Mouse (Mus musculus): Measurements from ENCODE around the gene Slc34a1.

Gene Slc34a1

DNA sequence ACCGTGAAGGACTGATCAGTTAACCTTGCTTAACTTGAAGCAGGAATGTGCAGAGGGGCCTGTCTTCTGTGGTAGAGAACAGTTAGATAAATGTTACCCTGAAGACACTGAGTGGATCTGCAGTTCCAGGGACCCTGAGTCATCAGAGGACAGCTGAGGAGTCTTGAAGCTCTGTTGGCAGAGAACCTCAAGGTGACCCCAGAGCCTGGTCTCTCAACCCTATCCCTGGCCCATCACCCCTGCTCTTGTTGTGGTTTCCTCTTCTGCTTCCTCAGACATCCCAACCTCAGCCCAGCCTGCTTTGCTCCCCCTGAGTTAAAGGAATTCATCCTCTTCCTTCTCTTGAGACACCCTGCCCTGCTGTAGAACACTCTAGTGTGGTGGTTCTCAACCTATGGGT is at the start of gene Slc34a1:
Gene Slc34a1, plus strand, starts transcription at position 100 of the 400 bp plus-strand sequence.
- no peak for DNase-seq (ENCODE audit: low spot score)

DNA sequence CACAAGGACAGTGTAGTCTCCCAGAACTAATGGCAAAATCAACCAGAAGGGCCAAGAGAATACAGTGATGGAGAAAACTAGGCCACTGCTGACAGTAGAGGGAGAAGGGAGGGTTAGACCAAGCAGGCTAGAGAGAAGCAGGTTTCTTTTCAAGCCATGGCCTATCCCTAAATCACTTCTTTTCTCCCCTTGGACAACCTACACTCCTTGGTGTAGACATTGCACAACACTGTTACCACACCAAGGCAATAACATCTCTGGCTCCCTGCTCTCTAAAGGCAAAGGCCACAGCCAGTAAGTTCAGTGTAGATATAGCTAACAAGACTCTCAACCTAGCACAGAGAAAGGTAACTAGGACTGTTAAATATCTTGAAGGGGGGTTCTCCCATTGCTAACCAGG is 36.8 kb upstream of the Slc34a1 start:
- DNase-seq (ENCODE audit: low spot score), result no peak

DNA sequence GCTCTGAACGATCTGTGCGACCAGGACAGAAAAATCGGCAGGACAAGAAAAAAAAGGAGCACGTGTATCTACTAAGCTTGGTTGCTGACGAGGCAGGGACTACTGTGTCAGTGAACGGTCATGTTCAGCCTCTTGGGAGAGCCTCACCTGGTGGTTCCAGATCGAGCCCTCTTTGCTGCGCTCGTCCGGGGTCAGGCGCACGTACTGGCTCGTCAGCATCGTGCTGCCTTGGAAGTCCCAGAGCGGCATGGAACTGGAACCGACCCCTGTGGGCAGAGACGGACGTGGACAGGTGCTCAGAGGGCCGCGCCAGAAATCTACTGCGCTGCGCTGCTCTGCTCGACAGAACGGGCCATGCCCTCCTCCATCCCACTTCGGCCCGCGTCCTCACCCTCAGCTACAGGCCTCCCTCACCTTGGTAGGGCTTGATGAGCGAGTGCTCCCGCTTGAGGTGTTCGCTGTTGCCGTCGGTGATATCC is 36.0 kb upstream of the Slc34a1 start:
- DNase-seq (ENCODE audit: low spot score), result no peak

DNA sequence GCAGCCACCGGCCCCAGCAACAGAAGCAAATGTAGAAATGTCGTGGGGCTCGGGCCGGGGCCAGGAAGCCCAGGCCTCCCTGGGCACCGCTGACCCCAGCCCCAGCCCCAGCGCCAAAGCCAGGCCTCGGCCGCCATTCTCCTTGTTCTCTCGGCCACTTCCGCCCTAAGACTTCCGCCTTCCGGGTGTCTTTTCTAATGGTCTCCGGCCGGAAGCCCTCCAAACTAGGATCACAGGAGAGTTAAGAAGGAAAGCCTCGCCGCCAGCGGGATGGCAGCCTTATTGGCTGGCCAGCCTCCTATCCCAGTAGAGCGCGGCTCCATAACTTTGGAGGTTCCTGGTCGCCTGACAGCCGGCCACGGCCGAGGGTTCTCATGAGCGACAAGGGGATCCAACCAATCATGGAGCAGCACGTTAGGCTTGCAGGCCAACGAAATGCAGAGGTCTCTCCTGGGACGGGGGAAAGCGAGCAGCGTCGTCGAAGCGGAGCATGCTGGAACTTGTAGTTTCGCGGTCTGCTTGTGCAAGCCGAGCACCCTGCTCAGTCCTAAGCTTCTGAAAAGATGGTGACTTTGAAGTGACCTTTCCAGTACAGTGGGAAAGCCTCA is 35.4 kb upstream of the Slc34a1 start, which contains the start of gene Lman2:
Gene Lman2, minus strand, starts transcription at position 331 of the 608 bp plus-strand sequence.
- DNase-seq (ENCODE audit: low spot score), result peak; percentile 93

DNA sequence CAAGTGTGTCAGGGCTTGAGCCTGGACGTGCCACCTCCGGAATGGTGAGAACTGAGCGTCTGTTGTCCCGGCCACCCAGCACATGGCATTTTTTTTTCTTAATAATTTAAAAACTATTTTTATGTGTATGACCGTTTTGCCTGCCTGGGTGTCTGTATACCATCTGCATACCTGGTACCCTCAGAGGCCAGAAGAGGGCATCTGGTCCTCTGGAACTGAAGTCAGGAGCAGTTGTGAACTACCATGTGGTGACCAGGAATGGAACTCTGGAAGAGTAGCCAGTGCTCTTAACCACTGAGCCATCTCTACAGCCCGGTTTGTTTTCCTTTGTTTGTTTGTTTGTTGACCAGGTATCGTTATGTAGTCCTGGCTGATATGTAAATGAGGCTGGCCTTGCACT is 29.6 kb upstream of the Slc34a1 start:
- DNase-seq (ENCODE audit: low spot score), result no peak

DNA sequence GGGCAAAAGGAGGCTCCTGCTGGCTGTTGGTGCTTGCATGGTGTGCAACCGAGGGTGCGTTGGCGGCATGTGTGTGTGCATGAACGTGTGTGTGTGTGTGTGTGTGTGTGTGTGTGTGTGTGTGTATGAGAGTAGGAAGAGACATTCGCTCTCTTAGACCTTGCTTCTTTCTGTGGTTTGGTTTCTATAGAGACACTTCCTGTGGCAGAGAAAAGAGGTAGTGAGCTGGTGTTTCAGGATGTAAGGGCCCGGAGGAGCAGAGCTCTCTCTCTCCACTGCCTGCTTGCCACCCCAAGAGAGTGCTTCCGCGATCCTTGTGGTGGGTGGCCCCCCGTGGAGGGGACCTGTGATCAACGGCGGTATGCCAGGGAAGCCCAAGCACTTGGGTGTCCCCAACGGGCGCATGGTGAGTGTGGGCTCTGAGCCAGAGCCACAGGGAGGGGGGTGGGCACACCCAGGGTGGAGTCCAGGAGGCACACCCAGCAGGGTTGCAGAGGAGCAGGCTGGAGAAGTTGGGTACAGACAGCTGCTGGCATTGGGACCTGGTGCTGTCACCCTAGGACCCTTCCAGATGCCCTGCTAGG is 28.4 kb upstream of the Slc34a1 start, which contains the start of gene Rgs14:
Gene Rgs14, plus strand, starts transcription at position 202 of the 584 bp plus-strand sequence.
- DNase-seq (ENCODE audit: low spot score), result no peak

DNA sequence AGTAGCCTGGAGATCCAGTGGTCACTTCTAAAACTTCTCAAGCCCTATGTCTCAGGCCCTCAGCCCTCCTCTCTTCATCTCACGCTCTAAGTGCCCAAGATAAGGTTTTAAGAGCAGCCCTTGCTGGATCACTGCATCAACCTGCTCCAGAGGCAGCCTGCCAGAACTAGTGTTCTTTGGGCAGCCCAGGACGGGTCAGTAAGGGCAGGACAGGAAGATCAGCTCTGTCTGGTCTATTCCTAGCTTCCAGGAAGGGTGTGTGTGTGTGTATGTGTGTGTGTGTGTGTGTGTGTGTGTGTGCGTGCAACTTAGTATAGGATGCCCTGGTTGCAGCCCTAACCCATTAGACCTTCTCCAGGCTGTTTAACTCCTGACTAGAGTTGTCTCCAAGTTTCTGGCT is 27.8 kb upstream of the Slc34a1 start:
- DNase-seq (ENCODE audit: low spot score), result no peak

DNA sequence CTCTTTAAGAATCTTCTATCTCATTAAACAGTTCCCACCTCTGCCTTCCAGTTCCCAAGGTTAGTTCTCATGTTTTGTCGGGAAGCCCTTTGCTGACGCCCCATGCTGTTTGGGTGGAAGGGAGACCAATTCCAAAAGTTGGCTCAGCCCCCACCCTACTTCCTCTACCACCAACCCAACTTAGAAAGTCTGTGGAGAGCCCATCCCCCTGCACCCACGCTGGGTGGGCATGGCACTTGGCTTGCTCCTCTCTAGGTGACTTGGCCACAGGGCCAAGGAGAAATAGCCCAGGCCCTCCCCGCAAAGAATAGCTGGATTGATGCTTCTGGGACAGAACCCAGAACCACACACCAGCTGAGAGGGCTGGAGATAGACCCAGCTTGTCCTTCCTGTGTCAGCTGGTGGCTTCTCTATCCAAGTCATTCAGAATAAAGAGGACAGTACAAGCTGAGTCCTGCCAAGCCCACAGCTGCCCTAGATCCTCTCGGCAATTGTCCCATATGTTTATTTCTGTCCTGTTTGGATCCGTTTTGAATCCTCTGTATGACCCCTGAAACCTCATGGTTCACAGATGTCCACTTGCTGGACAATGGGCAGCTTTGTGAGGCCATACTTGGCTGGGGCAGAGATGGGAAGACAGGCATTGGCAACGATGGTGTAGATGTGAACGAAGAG is 26.8 kb upstream of the Slc34a1 start:
- no peak for DNase-seq (ENCODE audit: low spot score)

DNA sequence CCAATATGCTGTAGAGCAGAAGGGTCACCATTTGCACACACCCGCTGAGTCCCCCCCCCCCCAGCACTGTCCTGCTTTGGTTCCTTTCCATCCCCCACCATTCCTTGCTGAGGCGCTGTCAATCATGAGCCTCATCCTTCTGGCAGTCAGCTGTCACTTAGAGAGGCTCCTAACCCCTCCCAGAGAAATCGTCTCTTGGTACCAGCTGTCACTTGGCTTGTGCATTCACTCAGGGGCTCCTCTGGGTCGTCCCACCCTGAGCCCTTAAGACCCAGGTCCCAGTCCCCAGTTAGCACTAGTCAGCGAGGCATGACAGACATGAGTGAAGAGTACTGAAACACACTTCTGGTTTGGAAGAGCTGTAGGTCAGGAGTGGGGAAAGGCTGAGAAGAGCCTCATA is 26.2 kb upstream of the Slc34a1 start:
- no peak for DNase-seq (ENCODE audit: low spot score)

DNA sequence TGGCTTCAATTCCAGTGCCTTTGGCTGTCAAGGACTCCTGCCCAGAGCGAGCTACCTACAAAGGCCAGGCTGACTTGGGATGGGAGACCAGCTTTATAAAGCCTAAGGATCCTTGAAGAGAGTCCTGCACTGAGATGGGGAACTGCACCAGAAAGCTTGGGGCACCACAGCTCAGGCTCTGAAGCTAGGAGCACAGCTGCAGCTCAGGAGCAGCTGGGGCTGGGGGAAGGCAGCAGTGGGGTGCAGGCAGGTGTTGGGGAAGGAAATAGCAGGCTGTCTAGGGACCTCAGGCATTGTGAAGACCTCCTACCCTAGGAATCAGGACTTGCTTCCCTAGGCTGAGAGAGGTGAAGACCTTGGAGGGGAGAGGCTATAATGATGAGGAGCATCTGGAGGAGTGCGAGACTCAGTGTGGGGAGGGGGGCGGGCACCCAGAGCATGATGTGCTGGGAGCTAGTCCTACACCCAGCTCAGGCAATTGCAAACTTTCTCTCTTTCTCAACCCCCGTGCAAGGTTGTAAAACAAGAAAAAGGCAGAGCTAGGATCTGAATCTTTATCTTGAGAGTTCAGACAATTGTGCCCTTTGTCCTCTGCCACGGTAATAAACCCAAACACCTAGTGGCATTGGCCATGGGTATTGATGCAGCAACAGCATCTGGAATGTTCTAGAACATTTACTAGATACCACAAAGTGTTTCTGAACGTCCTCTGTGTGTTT is 23.6 kb upstream of the Slc34a1 start:
- no peak for DNase-seq (ENCODE audit: low spot score)

DNA sequence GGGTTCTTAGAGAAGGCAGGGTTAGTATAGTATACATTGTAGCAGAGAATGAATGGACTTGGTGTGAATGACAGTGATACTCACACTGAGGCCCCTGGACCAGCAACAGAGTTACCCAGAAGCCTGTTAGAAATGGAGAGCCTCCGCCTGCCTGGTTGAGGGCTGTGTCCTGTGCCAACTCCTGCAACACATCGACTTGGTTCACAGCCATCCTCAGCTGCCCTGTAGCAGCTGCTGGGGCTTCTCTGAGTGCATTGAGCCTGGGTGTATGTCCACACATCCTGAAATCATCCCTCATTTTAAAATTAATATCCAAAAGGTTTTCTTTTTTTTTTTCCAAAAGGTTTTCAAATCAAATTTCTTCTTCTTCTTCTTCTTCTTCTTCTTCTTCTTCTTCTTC is 22.1 kb upstream of the Slc34a1 start:
- DNase-seq (ENCODE audit: low spot score), result no peak

DNA sequence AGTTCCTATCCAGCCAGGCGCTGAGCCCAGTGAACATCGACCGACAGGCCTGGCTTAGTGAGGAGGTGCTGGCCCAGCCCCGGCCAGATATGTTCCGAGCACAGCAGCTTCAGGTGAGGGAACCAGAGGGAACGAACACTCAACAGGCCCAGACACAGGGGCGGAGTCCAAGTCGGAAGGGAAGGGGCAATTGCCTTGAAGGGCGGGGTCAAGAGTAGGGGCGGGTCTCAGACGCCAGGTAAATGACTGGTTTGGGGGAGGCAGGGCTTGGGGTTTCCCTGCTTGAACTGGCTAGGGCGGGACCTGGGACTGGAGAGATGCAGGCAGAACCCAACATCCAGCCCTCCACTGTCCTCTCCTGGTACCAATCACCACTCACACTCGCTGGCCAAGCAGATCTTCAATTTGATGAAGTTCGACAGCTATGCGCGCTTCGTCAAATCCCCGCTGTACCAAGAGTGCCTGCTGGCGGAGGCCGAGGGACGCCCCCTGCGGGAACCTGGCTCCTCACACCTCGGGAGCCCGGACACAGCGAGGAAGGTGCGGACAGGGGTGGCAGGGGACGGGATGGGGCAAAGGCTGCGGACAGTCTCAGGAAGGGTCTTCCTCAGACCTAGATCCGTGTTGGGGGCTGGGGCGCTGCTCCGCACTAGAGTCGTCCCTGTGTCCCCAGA is 18.9 kb upstream of the Slc34a1 start:
- DNase-seq (ENCODE audit: low spot score), result no peak

DNA sequence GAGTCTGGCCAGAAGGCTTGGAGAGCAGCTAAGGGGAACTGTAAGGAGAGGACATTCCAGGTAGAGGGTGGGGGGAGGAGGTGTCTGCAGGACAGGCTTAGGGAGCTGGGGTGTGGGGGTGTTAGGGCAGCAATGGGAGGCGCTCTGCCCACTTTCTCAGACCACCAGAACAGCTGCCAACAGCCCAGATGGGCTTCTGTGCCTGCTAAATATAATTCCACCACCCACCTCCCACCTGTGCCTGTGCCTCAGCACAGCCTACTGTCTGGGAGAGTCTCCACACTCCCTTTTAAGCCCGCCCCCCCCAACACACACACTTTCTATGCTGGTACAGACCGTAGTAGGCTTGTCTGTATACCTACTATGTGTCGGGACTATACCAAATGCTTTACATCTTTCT is 16.2 kb upstream of the Slc34a1 start:
- no peak for DNase-seq (ENCODE audit: low spot score)

DNA sequence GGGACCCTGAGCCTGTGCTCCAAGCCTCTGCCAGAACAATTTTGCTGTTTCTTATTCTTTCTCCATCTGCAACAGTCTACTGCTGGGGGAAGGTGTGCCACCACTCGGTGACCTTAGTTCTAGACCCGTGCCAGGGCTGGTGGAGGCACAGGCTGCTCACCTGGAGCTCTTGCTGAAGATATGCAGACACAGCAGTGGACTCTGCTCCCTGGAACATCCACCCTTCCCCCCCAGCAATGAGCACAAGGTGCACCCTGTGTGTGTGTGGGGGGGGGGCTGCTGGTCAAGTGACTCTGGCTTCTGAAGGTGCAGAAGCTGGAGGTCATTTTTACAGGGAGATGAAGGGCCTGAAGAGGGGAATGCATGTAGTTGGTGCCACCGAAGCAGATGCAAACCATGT is 7.3 kb upstream of the Slc34a1 start:
- no peak for DNase-seq (ENCODE audit: low spot score)

DNA sequence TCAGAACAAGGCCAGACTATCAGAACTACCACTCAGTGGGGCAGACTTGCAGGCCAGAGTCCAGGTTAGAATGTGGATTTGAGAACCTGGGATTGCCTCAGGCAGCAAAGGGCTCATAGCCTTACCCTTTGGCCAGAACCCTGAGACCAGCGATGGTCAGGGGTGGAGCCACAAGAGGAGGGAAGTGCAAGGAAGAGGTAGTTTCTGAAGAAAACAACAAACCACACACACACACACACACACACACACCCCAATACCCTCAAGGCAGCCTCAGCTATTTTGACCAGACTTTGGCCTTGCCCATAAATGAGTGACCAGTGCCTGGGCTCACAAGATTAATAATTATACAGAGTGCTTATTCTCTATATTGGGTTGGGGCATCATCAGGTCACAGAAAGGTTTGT is 6.4 kb upstream of the Slc34a1 start:
- no peak for DNase-seq (ENCODE audit: low spot score)

DNA sequence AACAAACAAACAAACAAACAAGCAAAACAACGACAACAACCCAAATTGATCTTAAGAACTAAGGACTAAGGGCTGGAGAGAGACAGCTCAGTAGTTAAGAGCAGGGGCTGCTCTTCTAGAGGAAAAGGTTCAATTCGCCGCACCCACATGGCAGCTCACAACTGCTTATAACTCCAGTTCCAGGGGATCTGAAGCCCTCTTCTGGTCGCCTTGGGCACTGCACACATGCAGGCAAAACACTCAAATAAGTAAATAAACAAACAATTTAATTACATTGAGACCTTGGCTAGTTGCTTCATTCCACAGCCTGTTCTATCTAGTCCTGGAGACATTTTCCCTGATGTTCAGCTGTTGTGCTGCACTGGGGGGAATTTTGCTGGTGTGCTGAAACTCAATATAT is 5.1 kb upstream of the Slc34a1 start:
- DNase-seq (ENCODE audit: low spot score), result no peak

DNA sequence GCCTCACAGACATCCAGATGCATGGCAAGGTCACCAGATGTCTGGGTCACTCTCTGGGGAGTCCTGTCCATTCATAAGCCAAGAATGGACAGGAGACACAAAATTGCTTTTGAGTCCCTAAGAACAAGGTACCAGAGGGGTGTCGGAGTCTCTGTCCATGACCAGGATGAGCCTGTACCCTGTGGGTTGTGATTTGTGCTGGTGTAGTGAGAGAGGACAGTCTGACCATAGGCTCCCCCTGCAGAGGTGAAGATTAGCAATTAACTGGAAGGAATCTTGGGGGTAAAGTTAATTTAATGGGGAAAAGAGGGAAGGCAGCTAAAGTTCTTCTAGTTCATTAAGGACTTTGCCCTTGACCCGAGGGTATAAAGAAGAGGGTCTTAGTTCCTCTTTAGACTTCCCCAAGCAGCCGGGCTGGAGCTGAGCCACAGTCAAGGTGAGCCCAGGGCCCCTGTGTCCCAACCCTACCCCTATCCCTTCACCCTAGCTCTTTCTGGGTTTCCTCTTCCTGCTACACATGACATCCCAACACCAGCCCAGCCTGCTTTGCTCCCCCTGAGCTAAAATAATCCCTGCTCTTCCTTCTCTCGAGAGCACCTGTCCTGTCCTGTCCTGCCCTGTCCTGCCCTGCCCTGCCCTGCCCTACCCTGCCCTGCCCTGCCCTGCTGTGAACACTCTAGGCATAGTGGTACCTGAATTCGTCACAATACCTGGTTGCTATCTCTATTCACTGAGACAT is 1.5 kb downstream of the Slc34a1 start:
- no peak for DNase-seq (ENCODE audit: low spot score)

DNA sequence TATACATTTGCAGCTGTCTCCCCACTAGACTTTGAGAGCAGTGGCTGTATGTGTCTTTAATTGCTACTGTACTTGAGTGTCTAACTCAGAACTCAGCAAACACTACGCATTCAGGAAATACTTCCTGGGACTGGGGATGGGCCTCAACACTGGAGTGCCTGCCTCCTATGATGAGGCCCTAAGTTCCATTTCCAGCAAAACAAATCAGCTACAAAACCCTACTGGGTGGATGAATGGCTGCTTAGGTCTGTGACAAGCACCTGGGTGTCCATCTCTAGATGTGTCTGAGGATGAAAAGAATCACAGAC is 2.0 kb downstream of the Slc34a1 start:
- no peak for DNase-seq (ENCODE audit: low spot score)

DNA sequence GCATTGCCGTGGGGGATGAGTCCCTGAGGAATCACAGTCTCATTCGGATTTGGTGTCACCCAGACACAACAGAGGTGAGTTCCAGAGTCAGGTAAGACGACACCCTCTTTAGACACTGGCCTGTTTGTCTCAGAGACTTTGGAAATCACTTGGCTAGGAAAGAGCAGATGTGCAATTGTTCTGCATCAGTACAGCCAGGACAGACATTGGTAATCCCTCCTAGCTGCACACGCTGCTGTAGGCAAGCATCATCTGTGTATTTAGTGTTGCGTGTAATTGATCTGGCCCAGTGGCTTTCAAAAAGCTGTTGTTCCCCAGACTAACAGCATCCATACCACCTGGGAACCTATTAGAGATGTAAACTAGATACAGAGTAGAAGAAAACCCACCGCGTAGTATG is 5.3 kb downstream of the Slc34a1 start:
- DNase-seq (ENCODE audit: low spot score), result no peak

DNA sequence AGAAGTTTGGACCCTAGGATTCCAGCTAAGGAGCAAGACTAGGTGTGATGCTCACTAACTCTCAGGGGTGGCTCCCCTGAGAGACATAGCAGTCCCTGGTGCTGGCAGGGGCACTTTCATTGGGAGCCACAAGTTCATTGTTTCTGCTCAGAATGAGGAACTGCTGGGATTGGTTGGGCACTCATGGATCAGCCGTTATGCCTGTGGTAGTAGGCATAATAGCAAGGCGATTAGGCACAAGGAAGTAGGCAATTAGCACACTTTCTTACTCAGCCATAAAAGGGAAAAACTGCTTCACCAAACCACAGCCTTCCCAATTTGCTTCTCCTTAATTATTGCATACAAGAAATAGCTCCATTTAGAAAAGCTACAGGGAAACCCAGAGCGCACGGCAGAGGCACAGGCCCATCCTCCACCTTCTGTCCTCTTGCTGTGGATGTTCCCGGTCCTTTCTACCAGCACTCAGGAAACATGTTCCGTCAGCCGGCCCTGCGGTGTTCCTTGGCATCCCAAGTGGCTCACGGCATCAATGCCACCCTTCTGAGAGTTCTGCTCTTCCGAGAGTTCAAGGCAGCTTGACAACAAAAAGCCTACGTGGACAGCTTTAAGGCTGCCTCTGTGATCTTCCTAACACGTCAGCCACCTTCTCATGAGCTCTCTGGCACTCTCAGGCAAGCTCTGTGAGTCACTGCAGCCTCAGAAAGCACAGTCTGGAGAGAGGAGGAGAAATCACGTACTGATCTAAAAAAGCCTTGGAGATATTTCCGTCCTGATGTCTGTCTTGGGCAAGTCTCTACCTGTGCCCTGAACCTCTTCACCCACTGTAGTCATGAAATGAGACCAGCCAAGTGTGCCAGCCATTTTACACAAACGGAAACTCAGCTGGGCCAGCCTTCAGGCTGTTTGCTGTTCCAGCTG is 6.2 kb downstream of the Slc34a1 start:
- DNase-seq (ENCODE audit: low spot score), result no peak

All from ovary, postnatal 36 days (tissue).